Mouse (Mus musculus): ENCODE results near the gene Pik3ap1.

DNA sequence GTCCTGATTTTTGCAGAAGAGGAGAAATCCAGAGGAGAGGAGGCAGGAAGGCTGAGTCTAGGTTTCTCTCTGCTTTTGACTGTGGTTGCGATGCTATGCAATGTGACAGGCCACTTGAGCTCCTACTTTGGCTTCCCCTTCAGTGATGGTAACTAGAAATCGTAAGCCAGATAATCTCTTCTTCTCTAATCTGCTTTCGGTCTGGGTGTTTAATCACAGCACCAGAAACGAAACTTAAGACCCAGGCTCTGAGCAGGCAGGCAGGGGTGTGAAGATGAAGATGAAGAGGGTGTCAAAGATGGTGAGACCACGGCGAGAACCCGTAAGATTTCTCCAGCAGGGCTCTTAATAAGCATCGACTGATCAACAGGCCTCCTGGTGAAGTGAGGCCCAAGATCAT is 51.9 kb downstream of the Pik3ap1 start:
- no peak for TF ChIP-seq CTCF (IDR thresholded peaks at IDR 0.05; ENCODE audit: low read depth, low read length)
- no peak for TF ChIP-seq POLR2A (IDR thresholded peaks at IDR 0.05; ENCODE audit: borderline replicate concordance, low read depth, low read length)

All from bone marrow macrophage, adult 2 months (primary cell).